Mouse (Mus musculus): ENCODE measurements at regions not wholly inside any gene's neighbourhood (a gene's known extent, or its start where the extent isn't known, plus 50 kb on each side); places are given as distances from the start of the nearest gene placed in this dataset.

GRCm38 (mm10) chr9:74021339-74021738, 52.6 kb upstream of the Unc13c start:
- no peak for DNase-seq (ENCODE audit: extremely low read depth, insufficient read length, low spot score)

DNA sequence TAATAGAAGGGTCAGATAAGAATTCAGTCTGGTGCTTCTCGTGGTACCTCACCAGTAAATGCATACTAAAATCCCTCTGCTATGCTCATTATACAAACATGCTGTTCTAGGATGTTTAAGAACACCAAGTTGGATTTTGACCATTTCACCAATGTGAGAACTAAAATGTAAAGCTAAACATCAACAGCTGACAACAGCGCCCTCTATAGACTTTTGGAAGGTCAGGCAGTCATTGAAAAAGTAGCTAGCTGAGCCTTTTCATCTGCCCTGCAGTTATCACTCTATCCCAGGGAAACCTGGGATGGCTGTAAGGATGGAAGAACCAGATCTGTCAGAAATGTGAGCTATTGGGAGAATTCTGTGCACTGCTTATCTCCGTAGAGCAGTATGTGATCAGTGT, 55.2 kb upstream of the Unc13c start:
- DNase-seq (ENCODE audit: extremely low read depth, insufficient read length, low spot score) = no peak

- DNase-seq (ENCODE audit: extremely low read depth, insufficient read length, low spot score) = no peak
These were observed 57.4 kb upstream of the Unc13c start for GRCm38 (mm10) chr9:74026131-74026530.

DNA sequence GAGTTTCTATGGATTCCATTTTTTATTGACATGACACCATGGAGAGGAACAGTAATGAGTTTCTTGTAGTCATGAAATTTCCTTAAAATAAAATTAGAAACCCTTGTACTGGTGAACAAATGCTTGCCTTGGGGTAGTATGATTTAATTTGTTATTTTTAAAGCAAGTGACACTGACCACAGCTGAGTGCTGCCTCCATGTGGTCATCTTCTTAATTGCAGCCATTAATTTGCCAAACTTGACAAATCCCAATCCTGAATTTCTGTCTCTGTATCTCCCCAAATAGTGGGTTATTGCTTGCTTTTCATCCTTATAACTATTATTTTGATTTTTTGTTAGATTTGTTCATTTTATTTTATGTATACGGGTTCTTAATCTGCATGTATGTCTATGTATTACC, 59.7 kb upstream of the Unc13c start:
- no peak for DNase-seq (ENCODE audit: extremely low read depth, insufficient read length, low spot score)

- DNase-seq (ENCODE audit: extremely low read depth, insufficient read length, low spot score) = peak; percentile 4
These were observed 64.2 kb upstream of the Wdr72 start for GRCm38 (mm10) chr9:74045936-74046335.

GRCm38 (mm10) chr9:74049776-74050175, 60.4 kb upstream of the Wdr72 start:
- no peak for DNase-seq (ENCODE audit: extremely low read depth, insufficient read length, low spot score)

DNA sequence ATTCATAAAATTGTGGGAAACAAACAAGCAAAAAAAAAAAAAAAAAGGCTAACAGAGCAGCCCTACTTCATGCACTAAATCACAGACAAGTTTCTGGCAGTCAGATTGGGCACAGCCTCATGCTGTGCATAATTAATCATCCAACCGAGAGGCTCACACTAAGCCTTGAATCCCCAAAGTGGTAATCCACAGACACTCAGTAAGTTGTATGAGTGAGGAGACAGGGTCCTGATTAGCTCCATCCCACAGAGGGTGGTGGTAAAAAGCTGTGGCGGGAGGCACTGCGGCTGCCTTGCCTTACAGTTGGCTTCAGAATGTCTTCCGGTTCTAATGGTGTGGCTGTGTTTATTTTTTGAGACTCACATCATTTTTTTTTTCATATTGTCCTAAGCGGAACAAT, 53.4 kb upstream of the Wdr72 start:
- no peak for DNase-seq (ENCODE audit: extremely low read depth, insufficient read length, low spot score)

GRCm38 (mm10) chr9:74057476-74058076, 52.6 kb upstream of the Wdr72 start:
- DNase-seq (ENCODE audit: extremely low read depth, insufficient read length, low spot score) = no peak

GRCm38 (mm10) chr9:74058269-74058871, 51.8 kb upstream of the Wdr72 start:
- no peak for DNase-seq (ENCODE audit: extremely low read depth, insufficient read length, low spot score)
